Mouse (Mus musculus) MEL (cell line): ENCODE results near the gene Dlec1.

Experiments
- CHD2 ChIP-seq: IDR thresholded peaks from 2 replicates; pipeline ENCODE4 v1.6.1; 2011; ENCODE audit warnings: low read length, improper control_type of control experiment
- CTCF ChIP-seq, 3 experiments: IDR thresholded peaks in 2 of 3; conservative IDR thresholded peaks in 1 of 3; 2 replicates each; pipeline ENCODE4 v1.5.1; 2011 to 2012; ENCODE audit warnings: low read length in 3 of 3, low read depth in 2 of 3, mild to moderate bottlenecking in 2 of 3, improper control_type of control experiment in 1 of 3, inconsistent platforms in 1 of 3, mixed read lengths in 1 of 3, moderate library complexity in 1 of 3; ENCODE audit not compliant: control insufficient read depth in 1 of 3, insufficient read depth in 1 of 3, poor library complexity in 1 of 3, severe bottlenecking in 1 of 3
- EP300 ChIP-seq, 2 experiments: IDR thresholded peaks; 2 replicates each; pipeline ENCODE4 v1.6.1; 2011; ENCODE audit warnings: improper control_type of control experiment in 2 of 2, low read length in 2 of 2, low read depth in 1 of 2, mild to moderate bottlenecking in 1 of 2
- ETS1 ChIP-seq: IDR thresholded peaks from 2 replicates; pipeline ENCODE4 v1.6.1; 2012; ENCODE audit warnings: low read depth, mild to moderate bottlenecking, inconsistent platforms, low read length, improper control_type of control experiment, moderate library complexity
- GATA1 ChIP-seq: IDR thresholded peaks from 2 replicates; pipeline ENCODE4 v1.6.1; 2011; ENCODE audit warnings: low read depth, low read length, improper control_type of control experiment
- HCFC1 ChIP-seq: IDR thresholded peaks from 2 replicates; pipeline ENCODE4 v1.6.1; 2012; ENCODE audit warnings: low read depth, mild to moderate bottlenecking, inconsistent platforms, low read length, improper control_type of control experiment, moderate library complexity
- NELFE ChIP-seq: IDR thresholded peaks from 2 replicates; pipeline ENCODE4 v1.6.1; 2011; ENCODE audit warnings: low read depth, low read length, improper control_type of control experiment
- SMC3 ChIP-seq: IDR thresholded peaks from 2 replicates; pipeline ENCODE4 v1.6.1; 2011; ENCODE audit warnings: low read depth, low read length, improper control_type of control experiment
- TCF12 ChIP-seq: IDR thresholded peaks from 2 replicates; pipeline ENCODE4 v1.6.1; 2014; ENCODE audit warnings: low read depth, mild to moderate bottlenecking, inconsistent platforms, low read length, improper control_type of control experiment, moderate library complexity
- UBTF ChIP-seq: IDR thresholded peaks from 2 replicates; pipeline ENCODE4 v1.6.1; 2012; ENCODE audit warnings: low read depth, mild to moderate bottlenecking, inconsistent platforms, low read length, improper control_type of control experiment, moderate library complexity, borderline replicate concordance; ENCODE audit not compliant: insufficient read depth
- ZNF384 ChIP-seq: IDR thresholded peaks from 2 replicates; pipeline ENCODE4 v1.6.1; 2012; ENCODE audit warnings: low read depth, mild to moderate bottlenecking, inconsistent platforms, low read length, improper control_type of control experiment

GRCm38 (mm10) chr9:119091581-119092310, 10.5 kb upstream of the Dlec1 start:
- no peak for TF ChIP-seq UBTF
- no peak for TF ChIP-seq GATA1
- no peak for TF ChIP-seq CHD2
- TF ChIP-seq SMC3, result no peak
- no peak for TF ChIP-seq NELFE
- TF ChIP-seq CTCF (IDR thresholded peaks at IDR 0.05 in 2 of 3, conservative IDR thresholded peaks at IDR 0.05 in 1 of 3; ENCODE audit: control insufficient read depth in 1 of 3, insufficient read depth in 1 of 3, low read depth in 2 of 3, low read length in 3 of 3, poor library complexity in 1 of 3, severe bottlenecking in 1 of 3), result no peak
- TF ChIP-seq ZNF384, result no peak
- no peak for TF ChIP-seq EP300 (IDR thresholded peaks at IDR 0.05; ENCODE audit: low read depth in 1 of 2, low read length in 2 of 2)
- TF ChIP-seq ETS1, result no peak
- TF ChIP-seq TCF12, result no peak
- TF ChIP-seq HCFC1, result no peak
